Mouse (Mus musculus) hindbrain, embryonic 14.5 days (tissue): Measurements from ENCODE around the gene Ap1m1. TPM values are rescaled to one million over a fixed set of nuclear protein-coding genes. Genes with fewer than 3 reads are reported as not detected.
A peak's percentile ranks its signal among the peaks of the same experiment; 100 is the strongest.

Experiments
- ATAC-seq: fragments of 200-750 bp; cut with Nextera tagmentation; 2 replicates; pipeline ENCODE4 v1.8.0; 2017; ENCODE audit warnings: moderate number of reproducible peaks, mild to moderate bottlenecking, moderate TSS enrichment, moderate library complexity; ENCODE audit not compliant: low FRiP score
- DNase-seq: peaks from one replicate; pipeline ENCODE4 v3.0.0-alpha.2; 2015; ENCODE audit warnings: low spot score
- H3K27ac ChIP-seq: fragments of 300-500 bp; sonication (generic); 2 replicates; pipeline ENCODE4 v1.5.1; 2014; ENCODE audit warnings: mild to moderate bottlenecking, moderate library complexity
- H3K27me3 ChIP-seq: fragments of 300-500 bp; sonication (generic); 2 replicates; pipeline ENCODE4 v1.6.1; 2014; ENCODE audit warnings: mild to moderate bottlenecking, low read length, mixed read lengths; ENCODE audit not compliant: control insufficient read depth, insufficient read depth
- H3K36me3 ChIP-seq: fragments of 300-500 bp; sonication (generic); replicated peaks from 2 replicates; pipeline ENCODE4 v1.6.1; 2014; ENCODE audit not compliant: control insufficient read depth, insufficient read depth
- H3K4me1 ChIP-seq: fragments of 300-500 bp; sonication (generic); replicated peaks from 2 replicates; pipeline ENCODE4 v1.6.1; 2014; ENCODE audit warnings: antibody characterized with exemption, low read length, mixed read lengths; ENCODE audit not compliant: control insufficient read depth, insufficient read depth
- H3K4me2 ChIP-seq: fragments of 300-500 bp; sonication (generic); replicated peaks from 2 replicates; pipeline ENCODE4 v1.6.1; 2014; ENCODE audit warnings: mild to moderate bottlenecking, moderate library complexity
- H3K4me3 ChIP-seq: fragments of 300-500 bp; sonication (generic); replicated peaks from 2 replicates; pipeline ENCODE4 v1.5.1; 2014; ENCODE audit warnings: mild to moderate bottlenecking, low read length
- H3K9ac ChIP-seq: fragments of 300-500 bp; sonication (generic); 2 replicates; pipeline ENCODE4 v1.6.1; 2014
- H3K9me3 ChIP-seq: fragments of 300-500 bp; sonication (generic); 2 replicates; pipeline ENCODE4 v1.6.1; 2016; ENCODE audit warnings: low read length; ENCODE audit not compliant: control insufficient read depth
- WGBS: fragments of 180-500 bp; shearing (Covaris S2); extraction: QIAGEN DNeasy Blood & Tissue Kit; methylation state at CpG from one replicate; pipeline ENCODE4 v1.1.7; 2014; 5-methylcytosine and 5-hydroxymethylcytosine counted together
- polyA plus RNA-seq: library from polyadenylated mRNA; unstranded; fragments of >200 nt; fragmentation: Nextera tagmentation; extraction: Ambion mirVana; gene quantifications from 2 replicates; pipeline ENCODE4 v1.2.1, GENCODE M21; 2014

Gene Ap1m1
- polyA plus RNA-seq, 1 experiment from 2014 or later = 212 TPM

DNA sequence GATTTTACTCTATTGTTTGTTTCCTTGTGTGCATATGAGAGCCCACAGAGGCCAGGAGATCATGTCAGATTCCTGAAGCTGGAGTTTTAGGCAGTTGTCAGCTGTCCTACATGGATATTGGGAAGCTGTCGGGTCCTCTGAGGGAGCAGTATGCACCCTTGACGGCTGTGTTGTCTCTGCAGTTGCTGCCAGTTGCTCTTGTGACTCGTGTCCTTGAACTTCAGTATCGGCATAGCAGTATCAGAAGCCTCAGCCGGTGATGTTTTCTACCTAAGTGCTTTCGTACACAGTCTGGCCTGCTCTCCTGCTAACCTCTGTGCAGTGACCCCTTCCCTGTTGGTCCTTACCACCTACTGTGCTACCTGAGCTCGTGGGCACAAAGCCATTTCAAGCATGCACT, 23.6 kb downstream of the Ap1m1 start:
- Histone ChIP-seq H3K27me3 (no peaks in the 10 kb centered on the region), H3K9ac (no peak overlapping the region), H3K4me2 (no peak overlapping the region), H3K36me3 (no peaks in the 10 kb centered on the region), H3K9me3 (no peaks in the 10 kb centered on the region), H3K4me3 (no peak overlapping the region), H3K4me1 (no peaks in the 10 kb centered on the region), H3K27ac (no peak overlapping the region)
- no peak for ATAC-seq
- 69% methylated on average over 7 of the region's 7 CpGs for WGBS
- no peak for DNase-seq

GRCm38 (mm10) chr8:72265342-72265741, 25.5 kb downstream of the Ap1m1 start:
- H3K4me2 ChIP-seq = no peak overlapping the region
- DNase-seq = no peak
- H3K9me3 ChIP-seq = no peaks in the 10 kb centered on the region
- no peak overlapping the region for H3K27ac ChIP-seq
- H3K4me3 ChIP-seq = no peak overlapping the region
- no peaks in the 10 kb centered on the region for H3K4me1 ChIP-seq
- no peaks in the 10 kb centered on the region for H3K36me3 ChIP-seq
- no peaks in the 10 kb centered on the region for H3K27me3 ChIP-seq
- ATAC-seq = no peak
- WGBS = 56% methylated on average over 6 of the region's 7 CpGs
- no peak overlapping the region for H3K9ac ChIP-seq

GRCm38 (mm10) chr8:72266671-72267070, 26.9 kb downstream of the Ap1m1 start:
- no peak overlapping the region for H3K4me2 ChIP-seq
- H3K4me1 ChIP-seq = no peaks in the 10 kb centered on the region
- ATAC-seq = no peak
- no peak for DNase-seq
- H3K36me3 ChIP-seq = no peaks in the 10 kb centered on the region
- H3K4me3 ChIP-seq = no peak overlapping the region
- no peak overlapping the region for H3K27ac ChIP-seq
- no peak overlapping the region for H3K9ac ChIP-seq
- no peaks in the 10 kb centered on the region for H3K9me3 ChIP-seq
- H3K27me3 ChIP-seq = no peaks in the 10 kb centered on the region

GRCm38 (mm10) chr8:72267106-72267505, 27.3 kb downstream of the Ap1m1 start:
- H3K27me3 ChIP-seq = no peaks in the 10 kb centered on the region
- no peak overlapping the region for H3K4me3 ChIP-seq
- DNase-seq = no peak
- H3K36me3 ChIP-seq = no peaks in the 10 kb centered on the region
- 96% methylated on average over 8 of the region's 8 CpGs for WGBS
- H3K9me3 ChIP-seq = no peaks in the 10 kb centered on the region
- H3K27ac ChIP-seq = no peak overlapping the region
- no peak overlapping the region for H3K4me2 ChIP-seq
- no peaks in the 10 kb centered on the region for H3K4me1 ChIP-seq
- no peak for ATAC-seq
- no peak overlapping the region for H3K9ac ChIP-seq

DNA sequence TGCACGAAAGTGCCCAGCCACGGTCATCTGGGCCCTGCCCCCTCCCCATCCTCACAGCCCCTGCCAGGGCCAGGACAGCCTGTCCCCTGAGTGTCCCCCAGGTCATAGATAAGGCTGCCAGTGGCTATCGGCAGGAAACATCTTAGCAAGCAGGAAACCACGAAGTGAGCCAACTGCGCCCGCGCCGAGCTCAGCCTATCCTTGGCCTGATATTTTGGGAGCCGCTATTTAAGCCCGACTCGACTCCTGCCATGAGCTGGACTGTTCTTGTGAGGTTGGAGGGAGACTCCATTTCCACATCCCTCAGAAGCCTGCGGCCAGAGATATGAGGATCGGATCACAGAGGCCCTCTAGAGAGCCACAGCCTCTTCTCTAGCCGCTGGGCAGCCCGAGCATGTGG, 28.5 kb downstream of the Ap1m1 start:
- DNase-seq = no peak
- Histone ChIP-seq H3K36me3 (no peaks in the 10 kb centered on the region), H3K9ac (no peak overlapping the region), H3K27me3 (no peaks in the 10 kb centered on the region), H3K9me3 (no peaks in the 10 kb centered on the region), H3K27ac (no peak overlapping the region), H3K4me1 (no peaks in the 10 kb centered on the region), H3K4me2 (no peak overlapping the region), H3K4me3 (no peak overlapping the region)
- no peak for ATAC-seq
- WGBS = 84% methylated on average over 15 of the region's 15 CpGs

GRCm38 (mm10) chr8:72270606-72271005, 30.8 kb downstream of the Ap1m1 start:
- Histone ChIP-seq H3K27me3 (no peaks in the 10 kb centered on the region), H3K9ac (no peak overlapping the region), H3K27ac (no peak overlapping the region), H3K4me1 (no peaks in the 10 kb centered on the region), H3K4me2 (no peak overlapping the region), H3K36me3 (no peaks in the 10 kb centered on the region), H3K9me3 (no peaks in the 10 kb centered on the region), H3K4me3 (no peak overlapping the region)
- 85% methylated on average over 12 of the region's 12 CpGs for WGBS
- DNase-seq (no peak), ATAC-seq (no peak)

DNA sequence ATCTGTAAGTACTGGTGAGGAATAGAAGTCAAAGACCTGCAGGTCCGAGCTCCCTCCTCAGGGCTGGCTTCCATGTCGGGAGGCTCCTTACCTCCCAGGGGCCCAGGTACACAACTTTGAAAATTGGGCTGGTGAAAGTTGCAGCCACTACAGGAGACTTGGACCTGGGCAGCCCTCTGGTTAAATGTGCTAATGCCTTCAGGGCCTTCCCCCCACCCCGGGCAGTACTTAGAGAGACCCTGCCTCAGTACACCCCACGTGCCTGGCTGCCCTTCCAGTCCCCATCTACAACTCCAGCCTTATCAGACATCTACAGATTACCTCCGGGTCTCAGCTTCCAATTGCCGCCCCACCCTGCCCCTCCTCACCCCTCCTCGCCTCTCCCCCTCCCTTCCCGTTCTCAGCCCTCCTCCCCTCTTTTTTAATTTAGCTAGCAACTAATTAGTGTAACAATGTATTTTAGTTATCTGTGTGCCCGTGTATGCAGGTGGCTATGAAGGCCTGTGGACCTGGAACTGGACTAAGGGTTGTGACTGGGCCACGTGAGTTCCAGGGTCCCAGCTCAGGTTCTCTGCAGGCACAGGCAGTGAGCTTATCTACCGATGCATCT, 31.3 kb downstream of the Ap1m1 start:
- WGBS = 76% methylated on average over 11 of the region's 11 CpGs
- no peak overlapping the region for H3K27ac ChIP-seq
- no peaks in the 10 kb centered on the region for H3K4me1 ChIP-seq
- DNase-seq (no peak), ATAC-seq (no peak)
- no peak overlapping the region for H3K4me3 ChIP-seq
- no peak overlapping the region for H3K9ac ChIP-seq
- H3K27me3 ChIP-seq = no peaks in the 10 kb centered on the region
- H3K9me3 ChIP-seq = no peaks in the 10 kb centered on the region
- no peaks in the 10 kb centered on the region for H3K36me3 ChIP-seq
- no peak overlapping the region for H3K4me2 ChIP-seq

GRCm38 (mm10) chr8:72271691-72272090, 31.9 kb downstream of the Ap1m1 start:
- Histone ChIP-seq H3K27me3 (no peaks in the 10 kb centered on the region), H3K4me1 (no peaks in the 10 kb centered on the region), H3K9ac (no peak overlapping the region), H3K27ac (no peak overlapping the region), H3K4me3 (no peak overlapping the region), H3K36me3 (no peaks in the 10 kb centered on the region), H3K4me2 (no peak overlapping the region), H3K9me3 (no peaks in the 10 kb centered on the region)
- whole genome bisulfite sequencing = 75% methylated on average over 3 of the region's 3 CpGs
- ATAC-seq = no peak
- no peak for DNase-seq

DNA sequence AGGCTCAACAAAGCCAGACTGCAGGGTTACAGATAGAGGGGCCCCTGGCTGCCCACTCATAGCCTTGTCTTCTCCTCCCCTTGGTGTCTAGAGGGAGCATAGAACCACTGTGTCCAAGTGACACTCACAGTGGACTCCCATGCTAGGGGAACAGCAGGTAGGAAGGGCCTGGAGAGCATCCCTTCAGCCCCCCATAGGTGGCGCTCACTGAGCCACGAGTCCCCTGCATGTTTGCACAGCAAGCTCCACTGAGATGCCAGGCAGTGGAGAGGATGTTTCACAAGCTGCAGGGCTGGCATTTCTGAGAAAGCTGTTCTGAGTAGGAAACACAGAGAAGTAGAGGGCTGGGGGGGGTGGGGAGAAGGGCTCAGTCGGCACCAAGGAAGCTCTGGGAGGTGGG, 32.5 kb downstream of the Ap1m1 start:
- no peaks in the 10 kb centered on the region for H3K36me3 ChIP-seq
- ATAC-seq = peak; percentile 34; the same call in 1 of the 2 replicates
- no peak overlapping the region for H3K4me2 ChIP-seq
- no peak overlapping the region for H3K27ac ChIP-seq
- H3K9ac ChIP-seq = no peak overlapping the region
- no peaks in the 10 kb centered on the region for H3K27me3 ChIP-seq
- 23% methylated on average over 3 of the region's 3 CpGs for WGBS
- H3K4me3 ChIP-seq = no peak overlapping the region
- H3K9me3 ChIP-seq = no peaks in the 10 kb centered on the region
- DNase-seq = peak; percentile 50
- H3K4me1 ChIP-seq = no peaks in the 10 kb centered on the region
